Mouse (Mus musculus) left cerebral cortex, adult 8-10 months (tissue): Measurements from ENCODE around the gene Hes2. TPM values are rescaled to one million over a fixed set of nuclear protein-coding genes. Genes with fewer than 3 reads are reported as not detected.

ENCODE experiments used
- total RNA-seq, 4 experiments: library from RNA; stranded (reverse); gene quantifications; 2 replicates each; pipeline ENCODE4 v1.2.4; 2022

The Hes2 gene
- total RNA-seq, 4 experiments from 2014 or later = not detected

Other genes starting within 250 kb of the Hes2 start
- 10 to 100 TPM; 51.5 to 75.7 (median 62.5) TPM for gene Dnajc11, start 225.2 kb upstream of the Hes2 start, total RNA-seq
- gene Thap3, start 169.9 kb upstream of the Hes2 start, total RNA-seq = 10 to 100 TPM; 17.5 to 27.0 (median 24.0) TPM
- 10 to 100 TPM; 15.4 to 17.4 (median 15.8) TPM for gene Phf13, start 162.6 kb upstream of the Hes2 start, total RNA-seq
- 10 to 100 TPM; 15.8 to 21.0 (median 19.3) TPM for gene Klhl21, start 150.1 kb upstream of the Hes2 start, total RNA-seq
- gene Zbtb48, start 131.2 kb upstream of the Hes2 start, total RNA-seq = 10 to 100 TPM; 11.7 to 17.5 (median 14.0) TPM
- gene Tas1r1, start 120.3 kb upstream of the Hes2 start, total RNA-seq = under 1 TPM; 0.61 to 0.94 (median 0.73) TPM
- gene Nol9, start 119.5 kb upstream of the Hes2 start, total RNA-seq = 10 to 100 TPM; 15.7 to 18.2 (median 17.2) TPM
- gene Plekhg5, start 86.4 kb upstream of the Hes2 start, total RNA-seq = 10 to 100 TPM; 72.6 to 90.6 (median 82.4) TPM
- 1 to 10 TPM; 4.3 to 9.8 (median 6.3) TPM for gene Tnfrsf25, start 42.9 kb upstream of the Hes2 start, total RNA-seq
- 1 to 10 TPM; 2.1 to 3.2 (median 2.6) TPM for gene Espn, start 6.5 kb upstream of the Hes2 start, total RNA-seq
- gene Acot7, start 19.3 kb downstream of the Hes2 start, total RNA-seq = 100 to 1,000 TPM; 281 to 320 (median 303) TPM
- gene Gpr153, start 115.4 kb downstream of the Hes2 start, total RNA-seq = 10 to 100 TPM; 27.5 to 40.2 (median 31.6) TPM
- gene Hes3, start 132.8 kb downstream of the Hes2 start, total RNA-seq = under 1 TPM; 0.21 to 0.44 (median 0.30) TPM
- gene Icmt, start 138.4 kb downstream of the Hes2 start, total RNA-seq = 10 to 100 TPM; 44.7 to 51.1 (median 47.3) TPM
- gene Rnf207, start 160.1 kb downstream of the Hes2 start, total RNA-seq = 10 to 100 TPM; 15.5 to 24.1 (median 19.5) TPM
- 100 to 1,000 TPM; 153 to 206 (median 187) TPM for gene Rpl22, start 166.9 kb downstream of the Hes2 start, total RNA-seq
- 100 to 1,000 TPM; 152 to 165 (median 162) TPM for gene Chd5, start 179.8 kb downstream of the Hes2 start, total RNA-seq